Mouse (Mus musculus): ENCODE results near the gene Rps6ka5. TPM values are rescaled to one million over a fixed set of nuclear protein-coding genes. Genes with fewer than 3 reads are reported as not detected.

Rps6ka5 gene
- polyA plus RNA-seq, 1 experiment from 2014 or later, result 3.9 TPM

Other genes starting within 250 kb of the Rps6ka5 start
- gene Ttc7b, start 206.2 kb downstream of the Rps6ka5 start, polyA plus RNA-seq (2015; fragmentation: Nextera tagmentation; extraction: Ambion mirVana), result 9.2 TPM in 2 replicates
- gene Dglucy, start 52.1 kb upstream of the Rps6ka5 start, polyA plus RNA-seq (2015; fragmentation: Nextera tagmentation; extraction: Ambion mirVana), result 4.5 and 5.3 TPM in 2 replicates
- 6.0 and 7.1 TPM in 2 replicates for gene Gpr68, start 181.2 kb upstream of the Rps6ka5 start, polyA plus RNA-seq (2015; fragmentation: Nextera tagmentation; extraction: Ambion mirVana)